Mouse (Mus musculus): ENCODE measurements at regions not wholly inside any gene's neighbourhood (a gene's known extent, or its start where the extent isn't known, plus 50 kb on each side); places are given as distances from the start of the nearest gene placed in this dataset.

DNA sequence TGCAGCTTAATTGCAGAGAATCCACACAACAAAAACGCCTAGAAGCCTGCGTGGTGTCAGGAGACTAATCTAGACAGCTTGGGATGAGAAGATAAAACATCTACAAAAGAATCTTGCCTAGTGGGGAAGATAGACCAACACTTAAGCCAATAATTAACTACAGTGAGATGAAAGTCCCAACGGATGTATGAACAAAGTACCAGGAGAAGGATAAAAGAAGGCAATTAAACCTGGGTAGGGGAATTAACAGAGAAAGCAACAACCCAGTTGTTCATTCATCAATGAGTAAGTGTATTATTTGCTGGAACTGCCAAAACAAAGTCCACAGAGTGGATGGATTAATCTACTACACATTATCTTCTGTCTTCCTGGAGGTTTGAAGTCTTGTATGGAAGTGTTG lies 99.8 kb downstream of the Olfm4 start:
- Histone ChIP-seq H3K4me2 (no peak overlapping the region), H3K27ac (ENCODE audit: low read depth, low read length) (no peak overlapping the region), H3K36me3 (ENCODE audit: control insufficient read depth, insufficient read depth, low read length) (no peaks in the 10 kb centered on the region), H3K4me1 (ENCODE audit: control insufficient read depth, insufficient read depth, low read length) (no peaks in the 10 kb centered on the region), H3K9me3 (ENCODE audit: control insufficient read depth, low read length) (no peaks in the 10 kb centered on the region), H3K4me3 (ENCODE audit: low read depth, low read length) (no peak overlapping the region), H3K27me3 (ENCODE audit: control insufficient read depth, insufficient read depth, low read length) (no peaks in the 10 kb centered on the region), H3K9ac (ENCODE audit: low read length) (no peak overlapping the region)
- no peak for DNase-seq (ENCODE audit: low spot score, missing footprints)
- WGBS = 64% methylated on average over 3 of the region's 3 CpGs
- no peak for ATAC-seq (ENCODE audit: low FRiP score)

DNA sequence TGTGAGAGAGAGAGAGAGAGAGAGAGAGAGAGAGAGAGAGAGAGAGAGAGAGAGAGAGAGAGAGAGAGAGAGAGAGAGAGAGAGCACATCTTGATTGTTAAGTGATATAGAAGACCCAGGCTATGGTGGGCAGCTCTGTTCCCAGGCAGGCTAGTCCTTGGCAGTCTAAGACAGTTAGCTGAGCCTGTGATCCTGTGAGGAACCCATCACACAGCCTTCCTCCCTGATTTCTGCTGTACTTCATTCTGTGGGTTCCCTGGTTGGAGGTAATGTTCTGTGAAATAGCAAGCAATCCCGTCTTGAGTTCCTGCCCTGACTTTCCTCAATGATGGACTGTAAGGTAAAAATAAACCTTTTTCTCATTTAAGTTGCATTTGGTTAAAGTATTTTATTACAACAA lies 113.4 kb downstream of the Olfm4 start:
- WGBS = 34% methylated on average over 1 of the region's 1 CpGs

DNA sequence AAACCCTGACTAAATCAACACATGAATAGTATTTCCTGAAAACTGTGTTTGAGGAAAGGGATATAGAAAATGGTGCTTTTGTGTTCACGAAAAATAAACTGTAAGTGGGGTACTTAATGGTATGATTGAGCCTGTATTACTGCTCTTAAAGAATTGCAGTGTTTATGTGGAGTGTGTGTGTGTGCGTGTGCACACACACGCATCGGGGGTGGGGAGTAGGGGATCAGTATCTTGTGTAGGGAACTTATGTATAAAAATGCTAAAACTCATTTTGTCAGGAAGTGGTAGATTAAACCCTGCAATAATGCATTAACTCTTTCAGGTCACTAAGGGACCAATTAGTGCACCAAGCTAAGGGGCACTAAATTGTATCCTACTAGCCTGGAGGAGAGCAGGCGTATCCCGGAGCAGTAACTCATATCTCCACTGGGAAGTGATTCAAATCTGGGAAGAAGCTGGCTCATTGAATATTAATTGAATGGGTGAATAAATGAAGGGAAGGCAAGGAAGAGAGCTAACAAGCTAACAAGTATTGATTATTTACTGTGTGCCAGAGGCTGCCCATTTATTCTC lies 129.3 kb downstream of the Olfm4 start:
- ATAC-seq (ENCODE audit: low FRiP score) = 0 out of 2 replicates have a peak, but pooled peaks have one; percentile 46
- Histone ChIP-seq H3K36me3 (ENCODE audit: control insufficient read depth, insufficient read depth, low read length) (no peaks in the 10 kb centered on the region), H3K4me1 (ENCODE audit: control insufficient read depth, insufficient read depth, low read length) (no peaks in the 10 kb centered on the region), H3K4me3 (ENCODE audit: low read depth, low read length) (no peak overlapping the region), H3K9ac (ENCODE audit: low read length) (no peak overlapping the region), H3K27ac (ENCODE audit: low read depth, low read length) (no peak overlapping the region), H3K4me2 (no peak overlapping the region), H3K27me3 (ENCODE audit: control insufficient read depth, insufficient read depth, low read length) (no peaks in the 10 kb centered on the region), H3K9me3 (ENCODE audit: control insufficient read depth, low read length) (no peaks in the 10 kb centered on the region)
- no peak for DNase-seq (ENCODE audit: low spot score, missing footprints)
- WGBS = 84% methylated on average over 6 of the region's 6 CpGs

More for the DNA sequence above, 113.4 kb downstream of the Olfm4 start:
- Histone ChIP-seq H3K4me2 (no peak overlapping the region), H3K9ac (ENCODE audit: low read length) (no peak overlapping the region), H3K27ac (ENCODE audit: low read depth, low read length) (no peak overlapping the region), H3K36me3 (ENCODE audit: control insufficient read depth, insufficient read depth, low read length) (no peaks in the 10 kb centered on the region), H3K4me3 (ENCODE audit: low read depth, low read length) (no peak overlapping the region), H3K9me3 (ENCODE audit: control insufficient read depth, low read length) (no peaks in the 10 kb centered on the region), H3K4me1 (ENCODE audit: control insufficient read depth, insufficient read depth, low read length) (peaks cover 5% of the 10 kb centered on the region), H3K27me3 (ENCODE audit: control insufficient read depth, insufficient read depth, low read length) (no peaks in the 10 kb centered on the region)
- DNase-seq (ENCODE audit: low spot score, missing footprints) (no peak), ATAC-seq (ENCODE audit: low FRiP score) (no peak)

DNA sequence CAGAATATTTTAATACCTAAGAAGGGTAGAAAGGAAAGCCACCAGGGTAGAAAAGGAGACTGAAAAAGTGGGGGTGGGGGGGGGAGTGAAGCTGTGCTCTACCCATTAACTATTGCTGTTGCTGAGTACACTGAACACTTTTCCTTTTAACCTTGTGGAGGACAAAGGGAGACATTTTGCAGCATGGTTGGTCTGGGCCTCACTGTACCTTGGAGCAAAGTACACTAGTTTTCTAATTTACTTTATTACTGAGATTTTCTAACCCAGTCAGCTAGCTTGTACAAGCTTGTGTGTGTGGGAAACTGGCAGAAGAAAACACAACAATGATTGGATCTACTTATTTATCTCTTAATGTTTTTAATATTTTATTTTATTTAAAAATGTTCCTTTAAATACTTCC lies 130.4 kb downstream of the Olfm4 start:
- H3K9ac ChIP-seq (ENCODE audit: low read length) = no peak overlapping the region
- no peaks in the 10 kb centered on the region for H3K36me3 ChIP-seq (ENCODE audit: control insufficient read depth, insufficient read depth, low read length)
- H3K4me1 ChIP-seq (ENCODE audit: control insufficient read depth, insufficient read depth, low read length) = no peaks in the 10 kb centered on the region
- DNase-seq (ENCODE audit: low spot score, missing footprints) (peak; percentile 56), ATAC-seq (ENCODE audit: low FRiP score) (no peak)
- H3K4me2 ChIP-seq = no peak overlapping the region
- H3K27me3 ChIP-seq (ENCODE audit: control insufficient read depth, insufficient read depth, low read length) = no peaks in the 10 kb centered on the region
- no peak overlapping the region for H3K27ac ChIP-seq (ENCODE audit: low read depth, low read length)
- H3K9me3 ChIP-seq (ENCODE audit: control insufficient read depth, low read length) = no peaks in the 10 kb centered on the region
- no peak overlapping the region for H3K4me3 ChIP-seq (ENCODE audit: low read depth, low read length)

DNA sequence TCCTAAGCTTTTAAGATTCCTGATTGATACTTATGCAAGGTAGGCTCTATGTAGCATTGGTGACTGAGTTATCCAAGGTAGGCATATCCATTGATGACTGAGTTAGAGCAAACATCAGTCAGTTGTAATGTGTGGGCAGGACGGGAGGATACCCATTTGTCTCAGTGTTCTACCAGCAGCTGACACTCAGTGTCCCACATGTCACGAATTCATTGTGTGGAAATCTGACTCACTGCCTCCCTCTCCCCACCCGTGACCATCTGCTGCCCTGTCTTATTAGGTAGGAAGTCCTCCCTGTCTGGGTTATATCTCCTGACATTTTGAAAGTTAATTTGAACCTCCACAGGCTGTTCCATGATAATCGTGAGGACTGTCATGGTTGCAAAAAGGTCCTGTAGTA lies 141.3 kb downstream of the Olfm4 start:
- 79% methylated on average over 4 of the region's 4 CpGs for WGBS
- Histone ChIP-seq H3K9me3 (ENCODE audit: control insufficient read depth, low read length) (no peaks in the 10 kb centered on the region), H3K27me3 (ENCODE audit: control insufficient read depth, insufficient read depth, low read length) (no peaks in the 10 kb centered on the region), H3K4me1 (ENCODE audit: control insufficient read depth, insufficient read depth, low read length) (no peaks in the 10 kb centered on the region), H3K36me3 (ENCODE audit: control insufficient read depth, insufficient read depth, low read length) (no peaks in the 10 kb centered on the region), H3K4me2 (no peak overlapping the region), H3K9ac (ENCODE audit: low read length) (no peak overlapping the region), H3K4me3 (ENCODE audit: low read depth, low read length) (no peak overlapping the region), H3K27ac (ENCODE audit: low read depth, low read length) (no peak overlapping the region)
- peak; percentile 17 for DNase-seq (ENCODE audit: low spot score, missing footprints)
- no peak for ATAC-seq (ENCODE audit: low FRiP score)

DNA sequence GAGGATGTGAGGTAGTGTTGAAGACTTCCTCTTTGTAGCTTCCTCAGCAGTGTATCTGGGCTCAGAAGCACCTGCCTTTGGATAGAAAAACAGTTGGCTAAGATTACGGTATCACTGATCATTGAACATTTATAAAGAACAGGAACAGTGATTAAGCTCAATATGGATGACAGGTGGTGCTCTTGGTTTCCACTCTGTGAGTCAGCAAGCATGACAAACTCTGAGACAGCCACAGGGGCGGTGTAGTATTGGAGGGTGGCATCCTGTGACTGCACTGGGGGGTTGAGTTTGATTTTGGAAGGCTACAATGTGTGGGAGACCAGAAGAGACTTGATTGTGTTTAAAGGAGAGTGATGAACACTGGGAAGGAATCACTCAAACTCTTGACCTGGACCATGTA lies 144.3 kb downstream of the Olfm4 start:
- DNase-seq (ENCODE audit: low spot score, missing footprints) (peak; percentile 2), ATAC-seq (ENCODE audit: low FRiP score) (no peak)
- Histone ChIP-seq H3K4me3 (ENCODE audit: low read depth, low read length) (no peak overlapping the region), H3K4me2 (no peak overlapping the region), H3K9ac (ENCODE audit: low read length) (no peak overlapping the region), H3K27ac (ENCODE audit: low read depth, low read length) (no peak overlapping the region), H3K4me1 (ENCODE audit: control insufficient read depth, insufficient read depth, low read length) (no peaks in the 10 kb centered on the region), H3K9me3 (ENCODE audit: control insufficient read depth, low read length) (no peaks in the 10 kb centered on the region), H3K27me3 (ENCODE audit: control insufficient read depth, insufficient read depth, low read length) (no peaks in the 10 kb centered on the region), H3K36me3 (ENCODE audit: control insufficient read depth, insufficient read depth, low read length) (no peaks in the 10 kb centered on the region)
- 93% methylated on average over 2 of the region's 2 CpGs for WGBS

DNA sequence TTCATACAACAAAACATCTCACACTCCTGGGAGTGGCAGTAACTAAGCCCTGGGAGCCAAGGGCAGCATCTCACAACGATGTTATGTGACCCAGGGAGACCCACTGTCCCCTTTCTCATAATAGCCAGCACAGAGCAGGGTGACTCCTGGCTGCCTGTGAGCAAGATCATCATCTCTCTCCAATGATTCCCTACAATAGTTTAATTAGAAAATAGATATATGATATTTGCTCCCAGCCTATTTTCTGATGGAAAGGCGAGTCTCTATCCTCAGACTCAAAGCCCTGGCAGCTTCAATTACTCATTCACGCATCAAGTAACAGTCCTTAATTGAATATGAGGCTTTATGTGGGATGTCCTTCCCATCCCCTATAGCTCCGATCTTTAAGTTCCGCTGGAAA lies 153.7 kb downstream of the Olfm4 start:
- WGBS = 43% methylated on average over 5 of the region's 5 CpGs
- ATAC-seq (ENCODE audit: low FRiP score) = no peak
- Histone ChIP-seq H3K4me2 (no peak overlapping the region), H3K27me3 (ENCODE audit: control insufficient read depth, insufficient read depth, low read length) (no peaks in the 10 kb centered on the region), H3K9me3 (ENCODE audit: control insufficient read depth, low read length) (no peaks in the 10 kb centered on the region), H3K27ac (ENCODE audit: low read depth, low read length) (no peak overlapping the region), H3K9ac (ENCODE audit: low read length) (no peak overlapping the region), H3K4me3 (ENCODE audit: low read depth, low read length) (no peak overlapping the region), H3K36me3 (ENCODE audit: control insufficient read depth, insufficient read depth, low read length) (no peaks in the 10 kb centered on the region), H3K4me1 (ENCODE audit: control insufficient read depth, insufficient read depth, low read length) (peaks cover 23% of the 10 kb centered on the region)
- peak; percentile 82 for DNase-seq (ENCODE audit: low spot score, missing footprints)

DNA sequence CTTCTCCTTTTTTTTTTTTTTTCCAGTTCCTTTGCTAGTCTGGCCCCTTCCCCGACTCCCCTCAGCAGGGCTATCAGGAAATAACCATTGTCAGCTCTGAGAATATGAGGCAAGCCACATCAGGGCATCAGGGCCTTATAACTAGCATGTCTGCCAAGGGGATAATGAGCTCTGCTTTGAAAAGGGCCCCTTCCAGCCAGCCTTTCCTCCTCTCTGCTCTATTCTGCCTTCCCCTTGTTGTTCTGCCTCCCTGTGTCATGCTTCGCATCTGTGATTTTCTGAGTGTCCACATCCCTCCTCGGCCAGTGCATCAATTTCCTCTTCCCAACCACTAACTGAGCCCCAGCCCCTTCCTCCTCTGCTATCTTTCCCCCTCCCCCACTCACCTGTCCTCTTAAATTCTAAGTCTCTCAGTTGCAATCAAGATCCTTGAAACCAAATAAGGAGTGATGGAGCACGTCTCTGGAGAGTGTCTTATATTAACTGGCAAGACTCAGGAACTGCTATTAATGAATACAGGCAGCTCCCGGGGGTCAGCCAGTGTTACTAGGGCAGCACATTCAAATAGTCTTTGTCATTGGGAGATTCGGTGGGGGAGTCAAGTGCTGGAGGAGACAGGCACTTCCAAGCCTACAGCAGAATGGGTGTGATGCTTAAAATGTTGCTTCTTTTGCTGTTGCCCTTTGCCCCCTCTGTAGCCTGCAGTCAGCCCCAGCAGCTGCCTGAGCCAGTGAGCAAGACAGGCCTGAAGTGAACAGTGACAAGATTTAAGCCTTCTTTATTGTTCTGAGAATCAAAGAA lies 155.3 kb downstream of the Olfm4 start:
- Histone ChIP-seq H3K4me1 (ENCODE audit: control insufficient read depth, insufficient read depth, low read length) (peaks cover 23% of the 10 kb centered on the region), H3K9me3 (ENCODE audit: control insufficient read depth, low read length) (no peaks in the 10 kb centered on the region), H3K4me2 (0 out of 2 replicates have a peak overlapping the region, but pooled peaks have one; percentile 6), H3K27me3 (ENCODE audit: control insufficient read depth, insufficient read depth, low read length) (no peaks in the 10 kb centered on the region), H3K27ac (ENCODE audit: low read depth, low read length) (peak overlapping the region; percentile 67), H3K4me3 (ENCODE audit: low read depth, low read length) (no peak overlapping the region), H3K36me3 (ENCODE audit: control insufficient read depth, insufficient read depth, low read length) (no peaks in the 10 kb centered on the region), H3K9ac (ENCODE audit: low read length) (peak overlapping the region; percentile 13; the same call in 1 of the 2 replicates)
- WGBS = 7% methylated on average over 6 of the region's 6 CpGs
- DNase-seq (ENCODE audit: low spot score, missing footprints) (peak; percentile 92), ATAC-seq (ENCODE audit: low FRiP score) (peak; percentile 84)

DNA sequence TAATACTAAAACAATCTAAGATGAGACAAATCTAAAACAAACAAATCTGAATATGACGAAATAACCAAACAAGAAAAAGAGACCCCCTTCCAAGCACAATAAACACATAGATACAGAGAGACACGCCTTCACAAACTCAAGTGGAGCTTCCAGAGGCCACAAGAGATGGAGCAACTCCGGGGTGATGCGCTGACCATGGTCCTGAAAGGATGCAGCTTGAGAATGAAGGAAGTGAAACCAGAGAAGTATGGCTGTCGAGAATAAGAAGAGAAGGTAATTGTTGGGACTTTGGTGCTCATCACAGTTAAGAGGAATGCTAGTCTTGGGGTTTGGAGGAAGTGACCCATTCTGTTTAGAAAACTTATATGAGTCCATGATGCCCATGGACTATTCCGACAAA lies 173.1 kb downstream of the Olfm4 start:
- Histone ChIP-seq H3K4me3 (ENCODE audit: low read depth, low read length) (no peak overlapping the region), H3K27ac (ENCODE audit: low read depth, low read length) (no peak overlapping the region), H3K4me2 (no peak overlapping the region), H3K9ac (ENCODE audit: low read length) (no peak overlapping the region), H3K9me3 (ENCODE audit: control insufficient read depth, low read length) (no peaks in the 10 kb centered on the region), H3K4me1 (ENCODE audit: control insufficient read depth, insufficient read depth, low read length) (no peaks in the 10 kb centered on the region), H3K36me3 (ENCODE audit: control insufficient read depth, insufficient read depth, low read length) (no peaks in the 10 kb centered on the region), H3K27me3 (ENCODE audit: control insufficient read depth, insufficient read depth, low read length) (no peaks in the 10 kb centered on the region)
- ATAC-seq (ENCODE audit: low FRiP score) (no peak), DNase-seq (ENCODE audit: low spot score, missing footprints) (peak; percentile 87)
- 51% methylated on average over 6 of the region's 6 CpGs for WGBS

Measured in midbrain, embryonic 11.5 days (tissue).